Comparison of ENCODE assay signal across 8 mouse cellular contexts in genomic region chr17:71526711-71527564, GRCm38 (mm10). TPM values are rescaled to one million over a fixed set of nuclear protein-coding genes. Genes with fewer than 3 reads are reported as not detected.
DNase-seq lines count a peak whose midpoint lies in the region; ATAC-seq lines count a peak whose summit lies in the region.

Gene Ndc80, minus strand, starts transcription at chr17:71526857.

- H3K36me3 ChIP-seq in heart, embryonic 13.5 days: peaks cover 17% of the 10 kb centered on the region
- H3K36me3 ChIP-seq in liver, embryonic 12.5 days: peaks cover 27% of the 10 kb centered on the region
- peaks cover 3% of the 10 kb centered on the region; the same call in 1 of the 2 replicates for H3K36me3 ChIP-seq in stomach, embryonic 15.5 days

- H3K4me2 ChIP-seq in heart, embryonic 13.5 days: peak within 1 kb of the TSS; percentile 84
- H3K4me2 ChIP-seq in liver, embryonic 12.5 days: peak within 1 kb of the TSS; percentile 69
- peak within 1 kb of the TSS; percentile 76 for H3K4me2 ChIP-seq in stomach, embryonic 15.5 days

- H3K27ac ChIP-seq in brown adipose tissue, adult 24 weeks (replicated peaks; ENCODE audit: low read depth, low read length): peak within 1 kb of the TSS; percentile 98
- H3K27ac ChIP-seq in heart, embryonic 13.5 days (replicated peaks): peak within 1 kb of the TSS; percentile 91
- H3K27ac ChIP-seq in liver, embryonic 12.5 days: peak within 1 kb of the TSS; percentile 93
- peak within 1 kb of the TSS; percentile 94 for H3K27ac ChIP-seq in stomach, embryonic 15.5 days

- no peaks in the 10 kb centered on the region for H3K9me3 ChIP-seq in heart, embryonic 13.5 days
- no peaks in the 10 kb centered on the region for H3K9me3 ChIP-seq in liver, embryonic 12.5 days (replicated peaks)
- H3K9me3 ChIP-seq in stomach, embryonic 15.5 days: no peaks in the 10 kb centered on the region

- no peaks in the 10 kb centered on the region for H3K27me3 ChIP-seq in heart, embryonic 13.5 days (replicated peaks)
- H3K27me3 ChIP-seq in liver, embryonic 12.5 days (replicated peaks): no peaks in the 10 kb centered on the region
- no peaks in the 10 kb centered on the region for H3K27me3 ChIP-seq in stomach, embryonic 15.5 days (replicated peaks)

- peak within 1 kb of the TSS; percentile 92 for H3K4me3 ChIP-seq in brown adipose tissue, adult 24 weeks (ENCODE audit: insufficient read depth, low read depth, low read length)
- H3K4me3 ChIP-seq in heart, embryonic 13.5 days: peak within 1 kb of the TSS; percentile 78
- peak within 1 kb of the TSS; percentile 92 for H3K4me3 ChIP-seq in liver, embryonic 12.5 days
- peak within 1 kb of the TSS; percentile 75 for H3K4me3 ChIP-seq in stomach, embryonic 15.5 days (replicated peaks)

- DNase-seq in CD4-positive, CD25-positive, alpha-beta regulatory T cell, adult 2 months (ENCODE audit: low read depth, low spot score): peak; percentile 95
- DNase-seq in fat pad, adult 2 months (ENCODE audit: extremely low read depth, low read depth, low spot score): peak; percentile 23
- DNase-seq in kidney, postnatal 10 days: peak; percentile 95
- DNase-seq in natural killer cell, adult 2 months (ENCODE audit: low spot score in 2 of 2): peak; percentile 89 to 91

- ATAC-seq in heart, embryonic 13.5 days (ENCODE audit: extremely low read depth, insufficient number of reproducible peaks, low FRiP score, low TSS enrichment): peak; percentile 95
- peak; percentile 90 for ATAC-seq in liver, embryonic 12.5 days
- ATAC-seq in stomach, embryonic 15.5 days (ENCODE audit: insufficient read depth, low FRiP score, low read depth): peak; percentile 98

- H3K4me1 ChIP-seq in brown adipose tissue, adult 24 weeks (ENCODE audit: control insufficient read depth, insufficient read depth, insufficient read length, low read length): no peaks in the 10 kb centered on the region
- H3K4me1 ChIP-seq in heart, embryonic 13.5 days: peaks cover 20% of the 10 kb centered on the region
- H3K4me1 ChIP-seq in liver, embryonic 12.5 days: peaks cover 31% of the 10 kb centered on the region
- peaks cover 4% of the 10 kb centered on the region; the same call in 1 of the 2 replicates for H3K4me1 ChIP-seq in stomach, embryonic 15.5 days

- peak within 1 kb of the TSS; percentile 79 for H3K9ac ChIP-seq in heart, embryonic 13.5 days
- H3K9ac ChIP-seq in liver, embryonic 12.5 days: peak within 1 kb of the TSS; percentile 87
- peak within 1 kb of the TSS; percentile 33; the same call in 1 of the 2 replicates for H3K9ac ChIP-seq in stomach, embryonic 15.5 days

- under 1% methylated on average over 66 of the region's 66 CpGs for WGBS in heart, embryonic 13.5 days
- WGBS in liver, embryonic 12.5 days (ENCODE audit: insufficient replicate concordance): 2% methylated on average over 66 of the region's 66 CpGs
- under 1% methylated on average over 66 of the region's 66 CpGs for WGBS in stomach, embryonic 15.5 days

RNA-seq across cellular contexts. Expression of gene Ndc80, which starts in this region (rescaled TPM):
- polyA plus RNA-seq in brown adipose tissue, adult 24 weeks (2012; ENCODE audit: insufficient read depth, insufficient read length, missing spikeins): not detected in 2 replicates
- polyA plus RNA-seq in heart, embryonic 13.5 days (2015; fragmentation: Nextera tagmentation; extraction: Ambion mirVana): 30.8 and 34.1 TPM in 2 replicates
- polyA plus RNA-seq in liver, embryonic 12.5 days (2016; fragmentation: Nextera tagmentation; extraction: Ambion mirVana): 37.7 and 39.0 TPM in 2 replicates
- polyA plus RNA-seq in stomach, embryonic 15.5 days (2015; fragmentation: Nextera tagmentation; extraction: Ambion mirVana): 41.2 and 41.3 TPM in 2 replicates

Comparison
In these comparisons a context has a peak if more than half of its experiments do, and no peak if none do; other contexts are left out.
1. Peak in every context shown above with its lines: DNase-seq, ATAC-seq, H3K4me3 ChIP-seq and H3K27ac ChIP-seq.
2. RNA of gene Ndc80 (polyA plus RNA-seq): 41.2 to 41.3 TPM in stomach, embryonic 15.5 days, 37.7 to 39.0 TPM in liver, embryonic 12.5 days and 30.8 to 34.1 TPM in heart, embryonic 13.5 days; not detected in brown adipose tissue, adult 24 weeks; every median in the first group is over 10 times any median in the second.
3. DNase-seq: peak in every context shown above with its lines; median percentile 95 in CD4-positive, CD25-positive, alpha-beta regulatory T cell, adult 2 months; 95 in kidney, postnatal 10 days; 90 in natural killer cell, adult 2 months; 23 in fat pad, adult 2 months.
4. H3K9ac ChIP-seq: peak in every context shown above with its lines; median percentile 87 in liver, embryonic 12.5 days; 79 in heart, embryonic 13.5 days; 33 in stomach, embryonic 15.5 days.